Mouse (Mus musculus) limb, embryonic 13.5 days (tissue): ENCODE results near the gene Mptx2. TPM values are rescaled to one million over a fixed set of nuclear protein-coding genes. Genes with fewer than 3 reads are reported as not detected.
"Not testable (repeated sequence)": the region's sequence is repeated elsewhere in the genome, so short reads cannot be mapped to it uniquely, and the experiment has no call there.

ENCODE experiments used
- ATAC-seq: fragments of 200-750 bp; cut with Nextera tagmentation; 2 replicates; pipeline ENCODE4 v1.8.0; 2017; ENCODE audit warnings: low read depth, moderate number of reproducible peaks, moderate TSS enrichment; ENCODE audit not compliant: low FRiP score
- H3K27ac ChIP-seq: fragments of 300-500 bp; sonication (generic); 2 replicates; pipeline ENCODE4 v1.5.1; 2015; ENCODE audit warnings: inconsistent platforms, mild to moderate bottlenecking, moderate library complexity
- H3K27me3 ChIP-seq: fragments of 300-500 bp; sonication (generic); 2 replicates; pipeline ENCODE4 v1.6.1; 2015; ENCODE audit warnings: mild to moderate bottlenecking, inconsistent platforms
- H3K36me3 ChIP-seq: fragments of 300-500 bp; sonication (generic); 2 replicates; pipeline ENCODE4 v1.6.1; 2015; ENCODE audit warnings: inconsistent platforms, mild to moderate bottlenecking, moderate library complexity
- H3K4me1 ChIP-seq: fragments of 300-500 bp; sonication (generic); 2 replicates; pipeline ENCODE4 v1.6.1; 2015; ENCODE audit warnings: inconsistent platforms
- H3K4me2 ChIP-seq: fragments of 300-500 bp; sonication (generic); replicated peaks from 2 replicates; pipeline ENCODE4 v1.6.1; 2015; ENCODE audit warnings: inconsistent platforms, mild to moderate bottlenecking, moderate library complexity
- H3K4me3 ChIP-seq: fragments of 300-500 bp; sonication (generic); 2 replicates; pipeline ENCODE4 v1.5.1; 2015; ENCODE audit warnings: moderate library complexity, mild to moderate bottlenecking, inconsistent platforms
- H3K9ac ChIP-seq: fragments of 300-500 bp; sonication (generic); 2 replicates; pipeline ENCODE4 v1.6.1; 2015; ENCODE audit warnings: mild to moderate bottlenecking, inconsistent platforms
- H3K9me3 ChIP-seq: fragments of 300-500 bp; sonication (generic); 2 replicates; pipeline ENCODE4 v1.6.1; 2016; ENCODE audit warnings: inconsistent platforms
- WGBS: fragments of 180-500 bp; shearing (Covaris S2); methylation state at CpG from one replicate; pipeline ENCODE4 v1.1.7; 2015; 5-methylcytosine and 5-hydroxymethylcytosine counted together
- polyA plus RNA-seq: library from polyadenylated mRNA; unstranded; fragments of >200 nt; fragmentation: Nextera tagmentation; extraction: Ambion mirVana; gene quantifications from 2 replicates; pipeline ENCODE4 v1.2.1, GENCODE M21; 2015

Mptx2 gene
- not detected in 2 replicates for polyA plus RNA-seq

GRCm38 (mm10) chr1:173277677-173278076 is at the start of gene Mptx2:
Gene Mptx2, minus strand, starts transcription at chr1:173277777.
- H3K9me3 ChIP-seq: no peaks in the 10 kb centered on the region
- no peaks in the 10 kb centered on the region for H3K4me1 ChIP-seq
- ATAC-seq: no peak
- 72% methylated on average over 3 of the region's 3 CpGs for WGBS
- H3K27ac ChIP-seq: no peak within 1 kb of the TSS
- no peaks in the 10 kb centered on the region for H3K27me3 ChIP-seq
- no peak within 1 kb of the TSS for H3K9ac ChIP-seq
- H3K36me3 ChIP-seq: no peaks in the 10 kb centered on the region
- no peak within 1 kb of the TSS for H3K4me3 ChIP-seq
- no peak within 1 kb of the TSS for H3K4me2 ChIP-seq

GRCm38 (mm10) chr1:173326552-173326951 is 49.0 kb upstream of the Mptx2 start:
- Histone ChIP-seq H3K27ac (no peak overlapping the region), H3K9me3 (no peaks in the 10 kb centered on the region), H3K4me2 (no peak overlapping the region), H3K4me3 (no peak overlapping the region), H3K9ac (no peak overlapping the region), H3K36me3 (no peaks in the 10 kb centered on the region), H3K27me3 (no peaks in the 10 kb centered on the region), H3K4me1 (no peaks in the 10 kb centered on the region)
- ATAC-seq: no peak
- 71% methylated on average over 1 of the region's 1 CpGs for WGBS

GRCm38 (mm10) chr1:173325395-173325794 is 47.8 kb upstream of the Mptx2 start:
- Histone ChIP-seq H3K9ac (no peak overlapping the region), H3K27ac (no peak overlapping the region), H3K36me3 (no peaks in the 10 kb centered on the region), H3K4me3 (no peak overlapping the region), H3K4me2 (no peak overlapping the region), H3K4me1 (no peaks in the 10 kb centered on the region), H3K27me3 (no peaks in the 10 kb centered on the region), H3K9me3 (no peaks in the 10 kb centered on the region)
- ATAC-seq: no peak
- 89% methylated on average over 1 of the region's 1 CpGs for WGBS

- Histone ChIP-seq H3K4me2 (no peak overlapping the region), H3K36me3 (no peaks in the 10 kb centered on the region), H3K9me3 (no peaks in the 10 kb centered on the region), H3K9ac (no peak overlapping the region), H3K27ac (no peak overlapping the region), H3K4me1 (no peaks in the 10 kb centered on the region), H3K27me3 (no peaks in the 10 kb centered on the region), H3K4me3 (no peak overlapping the region)
- no peak for ATAC-seq
- WGBS: 59% methylated on average over 4 of the region's 4 CpGs
These were observed 47.4 kb upstream of the Mptx2 start for GRCm38 (mm10) chr1:173324961-173325360.

- no peak overlapping the region for H3K4me3 ChIP-seq
- H3K27ac ChIP-seq: no peak overlapping the region
- no peaks in the 10 kb centered on the region for H3K36me3 ChIP-seq
- no peak for ATAC-seq
- H3K9ac ChIP-seq: no peak overlapping the region
- H3K4me1 ChIP-seq: no peaks in the 10 kb centered on the region
- no peaks in the 10 kb centered on the region for H3K9me3 ChIP-seq
- no peak overlapping the region for H3K4me2 ChIP-seq
- H3K27me3 ChIP-seq: no peaks in the 10 kb centered on the region
- WGBS: 36% methylated on average over 5 of the region's 5 CpGs
These were observed 46.4 kb upstream of the Mptx2 start for GRCm38 (mm10) chr1:173323839-173324585.

- 67% methylated on average over 6 of the region's 6 CpGs for WGBS
- Histone ChIP-seq H3K9ac (no peak overlapping the region), H3K36me3 (no peaks in the 10 kb centered on the region), H3K4me3 (no peak overlapping the region), H3K27me3 (no peaks in the 10 kb centered on the region), H3K4me1 (no peaks in the 10 kb centered on the region), H3K4me2 (no peak overlapping the region), H3K9me3 (no peaks in the 10 kb centered on the region), H3K27ac (no peak overlapping the region)
- ATAC-seq: no peak
These were observed 44.7 kb upstream of the Mptx2 start for GRCm38 (mm10) chr1:173322249-173322627.

- Histone ChIP-seq H3K27ac (no peak overlapping the region), H3K9ac (no peak overlapping the region), H3K9me3 (no peaks in the 10 kb centered on the region), H3K36me3 (no peaks in the 10 kb centered on the region), H3K27me3 (no peaks in the 10 kb centered on the region), H3K4me3 (no peak overlapping the region), H3K4me2 (no peak overlapping the region), H3K4me1 (no peaks in the 10 kb centered on the region)
- ATAC-seq: no peak
- WGBS: 78% methylated on average over 8 of the region's 8 CpGs
These were observed 44.1 kb upstream of the Mptx2 start for GRCm38 (mm10) chr1:173321593-173322248.

GRCm38 (mm10) chr1:173317925-173318477 is 40.4 kb upstream of the Mptx2 start:
- H3K4me3 ChIP-seq: no peak overlapping the region
- ATAC-seq: no peak
- H3K36me3 ChIP-seq: no peaks in the 10 kb centered on the region
- H3K4me2 ChIP-seq: no peak overlapping the region
- WGBS: 78% methylated on average over 2 of the region's 2 CpGs
- no peaks in the 10 kb centered on the region for H3K27me3 ChIP-seq
- no peak overlapping the region for H3K27ac ChIP-seq
- H3K4me1 ChIP-seq: no peaks in the 10 kb centered on the region
- no peaks in the 10 kb centered on the region for H3K9me3 ChIP-seq
- H3K9ac ChIP-seq: no peak overlapping the region

GRCm38 (mm10) chr1:173315725-173316124 is 38.1 kb upstream of the Mptx2 start:
- 91% methylated on average over 3 of the region's 3 CpGs for WGBS
- no peak for ATAC-seq
- Histone ChIP-seq H3K27ac (no peak overlapping the region), H3K9ac (no peak overlapping the region), H3K9me3 (no peaks in the 10 kb centered on the region), H3K27me3 (no peaks in the 10 kb centered on the region), H3K36me3 (no peaks in the 10 kb centered on the region), H3K4me3 (no peak overlapping the region), H3K4me1 (no peaks in the 10 kb centered on the region), H3K4me2 (no peak overlapping the region)

GRCm38 (mm10) chr1:173313535-173314050 is 36.0 kb upstream of the Mptx2 start:
- H3K36me3 ChIP-seq, H3K27ac ChIP-seq, H3K9ac ChIP-seq, H3K4me2 ChIP-seq, H3K4me3 ChIP-seq, ATAC-seq, H3K27me3 ChIP-seq, H3K4me1 ChIP-seq, H3K9me3 ChIP-seq: not testable (repeated sequence)
- WGBS: 78% methylated on average over 7 of the region's 7 CpGs

- H3K27ac ChIP-seq, H3K36me3 ChIP-seq, ATAC-seq: not testable (repeated sequence)
These were observed 25.2 kb upstream of the Mptx2 start for GRCm38 (mm10) chr1:173302795-173303194.

GRCm38 (mm10) chr1:173265701-173266100 is 11.9 kb downstream of the Mptx2 start, which contains the start of gene Olfr418:
Gene Olfr418, plus strand, starts transcription at chr1:173266001.
- ATAC-seq: no peak
- H3K9me3 ChIP-seq: no peaks in the 10 kb centered on the region
- H3K4me3 ChIP-seq: no peak within 1 kb of the TSS
- no peak within 1 kb of the TSS for H3K27ac ChIP-seq
- H3K4me1 ChIP-seq: no peaks in the 10 kb centered on the region
- no peaks in the 10 kb centered on the region for H3K36me3 ChIP-seq
- no peaks in the 10 kb centered on the region for H3K27me3 ChIP-seq
- no peak within 1 kb of the TSS for H3K4me2 ChIP-seq
- H3K9ac ChIP-seq: no peak within 1 kb of the TSS

More at GRCm38 (mm10) chr1:173302795-173303194, 25.2 kb upstream of the Mptx2 start:
- H3K27me3 ChIP-seq, H3K4me1 ChIP-seq, H3K4me2 ChIP-seq, H3K9me3 ChIP-seq, H3K4me3 ChIP-seq, H3K9ac ChIP-seq: not testable (repeated sequence)
- WGBS: 62% methylated on average over 3 of the region's 3 CpGs
